Mouse (Mus musculus): Measurements from ENCODE around the gene Gm28553. TPM values are rescaled to one million over a fixed set of nuclear protein-coding genes. Genes with fewer than 3 reads are reported as not detected.
"Not testable (repeated sequence)": the region's sequence is repeated elsewhere in the genome, so short reads cannot be mapped to it uniquely, and the experiment has no call there.

The Gm28553 gene
- polyA plus RNA-seq (2015; fragmentation: Nextera tagmentation; extraction: Ambion mirVana), result not detected in 2 replicates

GRCm38 (mm10) chrY:48856197-48856596 lies at the start of gene Gm28553:
TSS of gene Gm28553 (plus strand) at chrY:48856497.
- H3K27me3 ChIP-seq; H3K4me1 ChIP-seq; H3K36me3 ChIP-seq; H3K4me2 ChIP-seq (replicated peaks); ATAC-seq (ENCODE audit: insufficient number of reproducible peaks, low FRiP score, low TSS enrichment, low read depth); H3K27ac ChIP-seq (replicated peaks); H3K4me3 ChIP-seq (replicated peaks); H3K9ac ChIP-seq; H3K9me3 ChIP-seq (replicated peaks): not testable (repeated sequence)
- no CpG with 5 or more reads among the region's 5 CpGs for WGBS

Data from embryonic facial prominence, embryonic 15.5 days (tissue).